Mouse (Mus musculus): ENCODE results near the gene Ubqlnl. TPM values are rescaled to one million over a fixed set of nuclear protein-coding genes. Genes with fewer than 3 reads are reported as not detected.

The Ubqlnl gene
- polyA plus RNA-seq, 1 experiment from 2014 or later = not detected

DNA sequence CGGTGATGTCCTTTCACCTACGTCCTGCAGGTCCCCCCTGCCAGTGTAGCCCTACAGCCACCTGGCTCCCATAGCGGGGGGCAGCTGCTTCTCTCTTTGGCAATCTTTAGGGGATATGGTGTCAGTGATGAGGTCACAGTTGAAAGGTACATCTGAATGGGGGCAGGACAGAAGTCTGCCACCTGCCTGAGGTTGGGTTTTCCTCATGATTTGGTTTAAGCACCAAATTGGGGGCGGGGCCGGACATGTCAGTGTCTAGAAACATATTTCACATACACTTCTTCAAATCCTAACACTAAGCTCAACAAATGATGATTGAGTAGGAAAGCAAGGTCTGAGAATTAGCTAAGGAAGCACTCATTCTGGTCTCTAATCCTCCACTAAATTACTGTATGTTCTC is 20.6 kb downstream of the Ubqlnl start, which contains the start of gene Ubqln5:
Gene Ubqln5 (minus strand): TSS at position 101 of the 400 bp plus-strand sequence.
- H3K27me3 ChIP-seq (ENCODE audit: control insufficient read depth, insufficient read depth, low read length) = no peaks in the 10 kb centered on the region
- H3K9me3 ChIP-seq (ENCODE audit: control insufficient read depth, low read length) = no peaks in the 10 kb centered on the region
- no peaks in the 10 kb centered on the region for H3K36me3 ChIP-seq (ENCODE audit: control insufficient read depth, insufficient read depth, low read length)
- H3K4me1 ChIP-seq (replicated peaks; ENCODE audit: control insufficient read depth, insufficient read depth) = no peaks in the 10 kb centered on the region
- TF ChIP-seq EP300 (optimal IDR thresholded peaks at IDR 0.05) (no peak), CTCF (IDR thresholded peaks at IDR 0.05; ENCODE audit: low read depth) (no peak)
- H3K9ac ChIP-seq (ENCODE audit: low read length) = no peak within 1 kb of the TSS
- ATAC-seq (ENCODE audit: low FRiP score, low TSS enrichment) = no peak
- H3K4me3 ChIP-seq (ENCODE audit: low read depth, low read length) = no peak within 1 kb of the TSS
- 89% methylated on average over 5 of the region's 5 CpGs for whole genome bisulfite sequencing
- no peak within 1 kb of the TSS for H3K27ac ChIP-seq (replicated peaks)
- DNase-seq (ENCODE audit: low spot score) = no peak
- no peak within 1 kb of the TSS for H3K4me2 ChIP-seq (replicated peaks; ENCODE audit: low read depth)

DNA sequence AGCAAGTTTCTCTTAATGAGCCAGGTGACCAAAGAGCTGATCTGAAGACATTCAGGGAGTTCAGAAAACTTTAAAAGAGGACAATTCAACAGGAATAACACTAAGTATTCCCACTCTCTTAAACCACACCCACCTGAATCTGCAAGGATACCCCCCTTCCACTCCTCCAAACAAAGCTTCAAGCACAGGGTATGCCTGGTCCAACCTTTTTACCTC is 45.7 kb downstream of the Ubqlnl start, which contains the start of gene Olfr646:
Gene Olfr646 (plus strand): TSS at position 117 of the 216 bp plus-strand sequence.
- no peaks in the 10 kb centered on the region for H3K36me3 ChIP-seq (ENCODE audit: control insufficient read depth, insufficient read depth, low read length)
- no peak within 1 kb of the TSS for H3K9ac ChIP-seq (ENCODE audit: low read length)
- H3K4me2 ChIP-seq (replicated peaks; ENCODE audit: low read depth) = no peak within 1 kb of the TSS
- no peak within 1 kb of the TSS for H3K27ac ChIP-seq (replicated peaks)
- no peak for ATAC-seq (ENCODE audit: low FRiP score, low TSS enrichment)
- no peaks in the 10 kb centered on the region for H3K4me1 ChIP-seq (replicated peaks; ENCODE audit: control insufficient read depth, insufficient read depth)
- H3K9me3 ChIP-seq (ENCODE audit: control insufficient read depth, low read length) = no peaks in the 10 kb centered on the region
- TF ChIP-seq EP300 (optimal IDR thresholded peaks at IDR 0.05) (no peak), CTCF (IDR thresholded peaks at IDR 0.05; ENCODE audit: low read depth) (no peak)
- no peaks in the 10 kb centered on the region for H3K27me3 ChIP-seq (ENCODE audit: control insufficient read depth, insufficient read depth, low read length)
- no peak for DNase-seq (ENCODE audit: low spot score)
- no peak within 1 kb of the TSS for H3K4me3 ChIP-seq (ENCODE audit: low read depth, low read length)

DNA sequence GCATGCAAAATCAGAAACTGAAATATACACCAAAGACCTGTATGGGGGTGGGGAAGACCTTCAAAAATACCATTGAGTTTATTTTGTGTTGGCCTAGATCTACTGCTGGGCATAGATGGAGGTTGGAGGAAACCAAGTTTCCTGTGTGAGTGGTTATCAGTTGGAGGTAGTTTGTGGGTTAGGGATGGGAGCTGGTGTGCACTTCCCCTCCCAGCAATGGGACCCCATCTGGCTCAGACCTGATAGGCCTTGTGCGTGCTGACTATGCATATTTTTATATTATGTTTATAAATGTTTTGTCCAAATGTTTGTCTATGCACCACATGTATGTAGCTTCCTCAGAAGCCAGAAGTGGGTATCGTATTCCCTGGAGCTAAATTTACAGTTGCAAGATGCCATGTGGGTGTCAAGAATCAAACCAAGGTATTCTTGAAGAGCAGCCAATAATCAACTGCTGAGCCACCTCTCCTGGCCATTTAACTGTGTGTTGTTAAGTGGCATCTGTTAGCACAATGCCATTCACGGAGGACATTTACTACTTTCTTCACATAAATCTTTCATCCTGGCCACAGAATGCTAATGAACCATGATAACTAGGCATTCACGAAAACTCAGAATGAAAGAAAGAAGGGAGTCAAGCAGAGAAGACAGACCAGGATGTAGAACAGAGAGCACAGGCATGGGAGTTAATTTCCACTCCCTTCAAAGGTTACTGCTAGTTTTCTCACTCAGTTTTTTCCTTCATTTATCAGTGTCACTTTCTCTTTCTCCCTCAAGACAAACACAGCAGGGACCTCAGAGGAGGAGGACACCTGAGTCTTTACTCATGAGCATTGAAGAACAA is 46.2 kb downstream of the Ubqlnl start:
- H3K27me3 ChIP-seq (ENCODE audit: control insufficient read depth, insufficient read depth, low read length) = no peaks in the 10 kb centered on the region
- no peak overlapping the region for H3K4me2 ChIP-seq (replicated peaks; ENCODE audit: low read depth)
- no peaks in the 10 kb centered on the region for H3K36me3 ChIP-seq (ENCODE audit: control insufficient read depth, insufficient read depth, low read length)
- H3K27ac ChIP-seq (replicated peaks) = no peak overlapping the region
- 51% methylated on average over 4 of the region's 4 CpGs for WGBS
- H3K4me3 ChIP-seq (ENCODE audit: low read depth, low read length) = no peak overlapping the region
- DNase-seq (ENCODE audit: low spot score) (no peak), ATAC-seq (ENCODE audit: low FRiP score, low TSS enrichment) (no peak)
- H3K9me3 ChIP-seq (ENCODE audit: control insufficient read depth, low read length) = no peaks in the 10 kb centered on the region
- no peaks in the 10 kb centered on the region for H3K4me1 ChIP-seq (replicated peaks; ENCODE audit: control insufficient read depth, insufficient read depth)
- TF ChIP-seq EP300 (optimal IDR thresholded peaks at IDR 0.05) = no peak
- no peak for TF ChIP-seq CTCF (IDR thresholded peaks at IDR 0.05; ENCODE audit: low read depth)
- H3K9ac ChIP-seq (ENCODE audit: low read length) = no peak overlapping the region

Other genes with a start within 250 kb of the Ubqlnl start
- gene Olfr65, start 247.1 kb downstream of the Ubqlnl start, polyA plus RNA-seq (2015; fragmentation: Nextera tagmentation; extraction: Ambion mirVana) = not detected in 2 replicates
- gene Olfr631, start 221.7 kb downstream of the Ubqlnl start, polyA plus RNA-seq (2015; fragmentation: Nextera tagmentation; extraction: Ambion mirVana) = not detected in 2 replicates
- gene Olfr632, start 216.2 kb downstream of the Ubqlnl start, polyA plus RNA-seq (2015; fragmentation: Nextera tagmentation; extraction: Ambion mirVana) = not detected in 2 replicates
- gene Olfr633, start 206.1 kb downstream of the Ubqlnl start, polyA plus RNA-seq (2015; fragmentation: Nextera tagmentation; extraction: Ambion mirVana) = not detected in 2 replicates
- 0.01 TPM in 1 of 2 replicates, not detected in the other for gene Olfr635, start 179.4 kb downstream of the Ubqlnl start, polyA plus RNA-seq (2015; fragmentation: Nextera tagmentation; extraction: Ambion mirVana)
- not detected in 2 replicates for gene Olfr638, start 151.8 kb downstream of the Ubqlnl start, polyA plus RNA-seq (2015; fragmentation: Nextera tagmentation; extraction: Ambion mirVana)
- gene Olfr639, start 133.3 kb downstream of the Ubqlnl start, polyA plus RNA-seq (2015; fragmentation: Nextera tagmentation; extraction: Ambion mirVana) = 0.01 TPM in 1 of 2 replicates, not detected in the other
- 0.04 TPM in 1 of 2 replicates, not detected in the other for gene Olfr640, start 125.0 kb downstream of the Ubqlnl start, polyA plus RNA-seq (2015; fragmentation: Nextera tagmentation; extraction: Ambion mirVana)
- gene Olfr641, start 115.1 kb downstream of the Ubqlnl start, polyA plus RNA-seq (2015; fragmentation: Nextera tagmentation; extraction: Ambion mirVana) = not detected in 2 replicates
- gene Olfr642, start 97.9 kb downstream of the Ubqlnl start, polyA plus RNA-seq (2015; fragmentation: Nextera tagmentation; extraction: Ambion mirVana) = not detected in 2 replicates
- gene 4930516K23Rik, start 89.1 kb downstream of the Ubqlnl start, polyA plus RNA-seq (2015; fragmentation: Nextera tagmentation; extraction: Ambion mirVana) = not detected in 2 replicates
- gene Olfr644, start 78.7 kb downstream of the Ubqlnl start, polyA plus RNA-seq (2015; fragmentation: Nextera tagmentation; extraction: Ambion mirVana) = not detected in 2 replicates
- not detected in 2 replicates for gene Olfr645, start 65.1 kb downstream of the Ubqlnl start, polyA plus RNA-seq (2015; fragmentation: Nextera tagmentation; extraction: Ambion mirVana)
- 0.11 TPM in 1 of 2 replicates, not detected in the other for gene Olfr646, start 45.7 kb downstream of the Ubqlnl start, polyA plus RNA-seq (2015; fragmentation: Nextera tagmentation; extraction: Ambion mirVana)
- gene Ubqln5, start 20.7 kb downstream of the Ubqlnl start, polyA plus RNA-seq (2015; fragmentation: Nextera tagmentation; extraction: Ambion mirVana) = not detected in 2 replicates
- not detected in 2 replicates for gene Olfr643, start 13.2 kb downstream of the Ubqlnl start, polyA plus RNA-seq (2015; fragmentation: Nextera tagmentation; extraction: Ambion mirVana)
- gene Ubqln3, start 7.3 kb downstream of the Ubqlnl start, polyA plus RNA-seq (2015; fragmentation: Nextera tagmentation; extraction: Ambion mirVana) = not detected in 2 replicates
- not detected in 2 replicates for gene Olfm5, start 14.3 kb upstream of the Ubqlnl start, polyA plus RNA-seq (2015; fragmentation: Nextera tagmentation; extraction: Ambion mirVana)
- gene Olfr648, start 32.8 kb upstream of the Ubqlnl start, polyA plus RNA-seq (2015; fragmentation: Nextera tagmentation; extraction: Ambion mirVana) = 0.07 and 0.08 TPM in 2 replicates
- gene Olfr649, start 45.4 kb upstream of the Ubqlnl start, polyA plus RNA-seq (2015; fragmentation: Nextera tagmentation; extraction: Ambion mirVana) = not detected in 2 replicates
- gene Trim6, start 68.2 kb upstream of the Ubqlnl start, polyA plus RNA-seq (2015; fragmentation: Nextera tagmentation; extraction: Ambion mirVana) = 0.74 and 0.83 TPM in 2 replicates
- 2.0 and 2.7 TPM in 2 replicates for gene Trim34a, start 93.9 kb upstream of the Ubqlnl start, polyA plus RNA-seq (2015; fragmentation: Nextera tagmentation; extraction: Ambion mirVana)
- 0.35 and 0.51 TPM in 2 replicates for gene Trim5, start 137.5 kb upstream of the Ubqlnl start, polyA plus RNA-seq (2015; fragmentation: Nextera tagmentation; extraction: Ambion mirVana)
- 5.8 and 6.8 TPM in 2 replicates for gene Trim12a, start 164.9 kb upstream of the Ubqlnl start, polyA plus RNA-seq (2015; fragmentation: Nextera tagmentation; extraction: Ambion mirVana)
- gene Trim34b, start 178.9 kb upstream of the Ubqlnl start, polyA plus RNA-seq (2015; fragmentation: Nextera tagmentation; extraction: Ambion mirVana) = not detected in 2 replicates
- 1.1 and 1.2 TPM in 2 replicates for gene Trim12c, start 202.8 kb upstream of the Ubqlnl start, polyA plus RNA-seq (2015; fragmentation: Nextera tagmentation; extraction: Ambion mirVana)
- gene Trim30b, start 219.3 kb upstream of the Ubqlnl start, polyA plus RNA-seq (2015; fragmentation: Nextera tagmentation; extraction: Ambion mirVana) = 0.12 TPM in 2 replicates